ENCODE assay signal across 8 mouse cellular contexts in genomic region chr7:79612783-79613182, GRCm38 (mm10). TPM values are rescaled to one million over a fixed set of nuclear protein-coding genes. Genes with fewer than 3 reads are reported as not detected.
DNase-seq lines count a peak whose midpoint lies in the region; ATAC-seq and TF ChIP-seq lines count a peak whose summit lies in the region.

No protein-coding gene starts in this region.

- WGBS in heart, adult 2 months: 11% methylated on average over 6 of the region's 6 CpGs
- 14% methylated on average over 6 of the region's 6 CpGs for WGBS in heart, embryonic 10.5 days
- 9% methylated on average over 6 of the region's 6 CpGs for WGBS in kidney, embryonic 16.5 days
- 8% methylated on average over 6 of the region's 6 CpGs for WGBS in lung, postnatal 0 days
- WGBS in small intestine, adult 2 months: 9% methylated on average over 6 of the region's 6 CpGs

- peak; percentile 58; the same call in 1 of the 2 replicates for ATAC-seq in kidney, embryonic 16.5 days (ENCODE audit: low FRiP score, low TSS enrichment)
- peak; percentile 49; the same call in 1 of the 2 replicates for ATAC-seq in lung, postnatal 0 days

- no peaks in the 10 kb centered on the region for H3K79me2 ChIP-seq in heart, adult 2 months (replicated peaks; ENCODE audit: control insufficient read depth, insufficient read depth, low read length)

- no peaks in the 10 kb centered on the region for H3K4me1 ChIP-seq in heart, adult 2 months (ENCODE audit: control insufficient read depth, insufficient read depth, low read length)
- H3K4me1 ChIP-seq in heart, embryonic 10.5 days: peaks cover 7% of the 10 kb centered on the region
- no peaks in the 10 kb centered on the region for H3K4me1 ChIP-seq in embryonic fibroblast, embryonic 13.5 days (ENCODE audit: control insufficient read depth, insufficient read depth, low read length)
- peaks cover under 1% of the 10 kb centered on the region for H3K4me1 ChIP-seq in kidney, embryonic 16.5 days (ENCODE audit: insufficient read depth, low read length)
- H3K4me1 ChIP-seq in lung, postnatal 0 days (ENCODE audit: insufficient read depth, low read depth, low read length): 0 out of 2 replicates have a peak, but pooled peaks cover under 1% of the 10 kb centered on the region
- H3K4me1 ChIP-seq in small intestine, adult 2 months (ENCODE audit: control insufficient read depth, insufficient read depth, insufficient read length, low read length): no peaks in the 10 kb centered on the region

- TF ChIP-seq CTCF in heart, adult 2 months (IDR thresholded peaks at IDR 0.05): peak; percentile 73
- TF ChIP-seq CTCF in embryonic fibroblast, embryonic 13.5 days (IDR thresholded peaks at IDR 0.05; ENCODE audit: borderline replicate concordance, insufficient read depth, low read length): peak; percentile 7; the same call in 1 of the 2 replicates
- TF ChIP-seq CTCF in lung, postnatal 0 days (IDR thresholded peaks at IDR 0.05): peak; percentile 81
- peak; percentile 64; the same call in 1 of the 2 replicates for TF ChIP-seq CTCF in small intestine, adult 2 months (IDR thresholded peaks at IDR 0.05; ENCODE audit: extremely low read depth, insufficient read length, insufficient replicate concordance, low read depth, low read length)

- no peak overlapping the region for H3K4me3 ChIP-seq in heart, adult 2 months
- no peak overlapping the region for H3K4me3 ChIP-seq in heart, embryonic 10.5 days
- no peak overlapping the region for H3K4me3 ChIP-seq in embryonic fibroblast, embryonic 13.5 days (ENCODE audit: insufficient read depth, low read length)
- no peak overlapping the region for H3K4me3 ChIP-seq in kidney, embryonic 16.5 days (ENCODE audit: low read length)
- no peak overlapping the region for H3K4me3 ChIP-seq in lung, postnatal 0 days (ENCODE audit: low read depth, low read length)
- H3K4me3 ChIP-seq in small intestine, adult 2 months (ENCODE audit: low read depth, low read length): no peak overlapping the region

- no peak for TF ChIP-seq POLR2A in heart, adult 2 months (IDR thresholded peaks at IDR 0.05; ENCODE audit: insufficient read depth, low read depth, low read length)
- no peak for TF ChIP-seq POLR2A in embryonic fibroblast, embryonic 13.5 days (IDR thresholded peaks at IDR 0.05; ENCODE audit: low read depth, low read length)
- no peak for TF ChIP-seq POLR2A in small intestine, adult 2 months (IDR thresholded peaks at IDR 0.05; ENCODE audit: low read depth, low read length)

- H3K27me3 ChIP-seq in heart, adult 2 months (ENCODE audit: control insufficient read depth, insufficient read depth, low read length): peaks cover 3% of the 10 kb centered on the region
- H3K27me3 ChIP-seq in heart, embryonic 10.5 days (ENCODE audit: insufficient read depth, poor library complexity, severe bottlenecking): peaks cover 100% of the 10 kb centered on the region
- H3K27me3 ChIP-seq in kidney, embryonic 16.5 days (ENCODE audit: insufficient read depth, low read length): peaks cover 30% of the 10 kb centered on the region
- peaks cover 13% of the 10 kb centered on the region for H3K27me3 ChIP-seq in lung, postnatal 0 days (replicated peaks; ENCODE audit: insufficient read depth, low read length)
- peaks cover 7% of the 10 kb centered on the region for H3K27me3 ChIP-seq in small intestine, adult 2 months (ENCODE audit: control insufficient read depth, insufficient read depth, low read length)

- intact Hi-C loops in heart, adult 2 months (cut with DNase I): loop anchor here (1.0 kb wide), 1 partner anchor 116 kb away; no protein-coding TSS in a partner anchor

- no peaks in the 10 kb centered on the region for H3K36me3 ChIP-seq in heart, adult 2 months (ENCODE audit: control insufficient read depth, insufficient read depth, low read length)
- no peaks in the 10 kb centered on the region for H3K36me3 ChIP-seq in heart, embryonic 10.5 days
- H3K36me3 ChIP-seq in kidney, embryonic 16.5 days (ENCODE audit: insufficient read depth, low read length): no peaks in the 10 kb centered on the region
- H3K36me3 ChIP-seq in lung, postnatal 0 days (ENCODE audit: insufficient read depth, low read length): no peaks in the 10 kb centered on the region
- H3K36me3 ChIP-seq in small intestine, adult 2 months (ENCODE audit: control insufficient read depth, insufficient read depth, low read length): no peaks in the 10 kb centered on the region

- no peak for TF ChIP-seq EP300 in heart, adult 2 months (IDR thresholded peaks at IDR 0.05; ENCODE audit: insufficient read depth, low read depth, low read length)
- TF ChIP-seq EP300 in lung, postnatal 0 days (IDR thresholded peaks at IDR 0.05): no peak

- DNase-seq in heart, adult 2 months: peak; percentile 13 to 35
- DNase-seq in heart, embryonic 10.5 days (ENCODE audit: low spot score): no peak
- peak; percentile 34 for DNase-seq in CD4-positive helper T cell, adult 2 months (ENCODE audit: low read depth, low spot score)
- DNase-seq in adrenal gland, postnatal 10 days: peak; percentile 76
- peak; percentile 76 for DNase-seq in lung, postnatal 0 days (ENCODE audit: low spot score)

- no peak overlapping the region; the same call in 1 of the 2 replicates for H3K4me2 ChIP-seq in kidney, embryonic 16.5 days (replicated peaks; ENCODE audit: low read depth, low read length)
- H3K4me2 ChIP-seq in lung, postnatal 0 days (replicated peaks; ENCODE audit: low read depth, low read length): no peak overlapping the region

- H3K27ac ChIP-seq in heart, adult 2 months: no peak overlapping the region
- no peak overlapping the region for H3K27ac ChIP-seq in heart, embryonic 10.5 days
- H3K27ac ChIP-seq in embryonic fibroblast, embryonic 13.5 days (ENCODE audit: insufficient read depth, low read length): no peak overlapping the region
- no peak overlapping the region for H3K27ac ChIP-seq in kidney, embryonic 16.5 days (ENCODE audit: low read length)
- H3K27ac ChIP-seq in lung, postnatal 0 days (ENCODE audit: low read length): no peak overlapping the region
- H3K27ac ChIP-seq in small intestine, adult 2 months (ENCODE audit: insufficient read depth, low read depth, low read length): no peak overlapping the region

- H3K9me3 ChIP-seq in heart, embryonic 10.5 days: no peaks in the 10 kb centered on the region
- no peaks in the 10 kb centered on the region for H3K9me3 ChIP-seq in kidney, embryonic 16.5 days (ENCODE audit: low read length)
- H3K9me3 ChIP-seq in lung, postnatal 0 days (ENCODE audit: low read length): no peaks in the 10 kb centered on the region

- H3K9ac ChIP-seq in heart, adult 2 months (ENCODE audit: low read depth, low read length): no peak overlapping the region
- H3K9ac ChIP-seq in kidney, embryonic 16.5 days (replicated peaks; ENCODE audit: low read length): no peak overlapping the region
- H3K9ac ChIP-seq in lung, postnatal 0 days (replicated peaks; ENCODE audit: low read depth): no peak overlapping the region

RNA-seq across cellular contexts. Expression of gene Rhcg, which starts 4.7 kb away (rescaled TPM):
- not detected for total RNA-seq in heart, adult 2 months (2021)
- polyA plus RNA-seq in heart, adult 2 months (2012; rRNA removed): not detected in 2 replicates
- polyA plus RNA-seq in heart, embryonic 10.5 days (2016; fragmentation: Nextera tagmentation; extraction: Ambion mirVana): not detected in 2 replicates
- total RNA-seq in adrenal gland, postnatal 10 days (2021): under 1 TPM; 0.66 to 0.91 TPM
- polyA plus RNA-seq in embryonic fibroblast, embryonic 13.5 days (2011; ENCODE audit: insufficient read length, low read depth, missing spikeins): not detected in 2 replicates
- 54.3 and 68.2 TPM in 2 replicates for polyA plus RNA-seq in kidney, embryonic 16.5 days (2015; fragmentation: Nextera tagmentation; extraction: Ambion mirVana)
- polyA plus RNA-seq in lung, postnatal 0 days (2015; fragmentation: Nextera tagmentation; extraction: Ambion mirVana): 0.05 TPM in 1 of 2 replicates, not detected in the other
- not detected in 2 replicates for polyA plus RNA-seq in small intestine, adult 2 months (2012; rRNA removed)

RNA-seq across cellular contexts. Expression of gene Ticrr, which starts 47.2 kb away (rescaled TPM):
- total RNA-seq in heart, adult 2 months (2021): under 1 TPM; 0.03 to 0.09 TPM
- 0.20 TPM in 1 of 2 replicates, not detected in the other for polyA plus RNA-seq in heart, adult 2 months (2012; rRNA removed)
- 9.2 and 15.5 TPM in 2 replicates for polyA plus RNA-seq in heart, embryonic 10.5 days (2016; fragmentation: Nextera tagmentation; extraction: Ambion mirVana)
- 1 to 10 TPM; 2.3 to 3.7 TPM for total RNA-seq in adrenal gland, postnatal 10 days (2021)
- 5.5 and 7.3 TPM in 2 replicates for polyA plus RNA-seq in embryonic fibroblast, embryonic 13.5 days (2011; ENCODE audit: insufficient read length, low read depth, missing spikeins)
- 8.8 and 9.7 TPM in 2 replicates for polyA plus RNA-seq in kidney, embryonic 16.5 days (2015; fragmentation: Nextera tagmentation; extraction: Ambion mirVana)
- polyA plus RNA-seq in lung, postnatal 0 days (2015; fragmentation: Nextera tagmentation; extraction: Ambion mirVana): 0.35 and 0.37 TPM in 2 replicates
- 0.85 and 1.1 TPM in 2 replicates for polyA plus RNA-seq in small intestine, adult 2 months (2012; rRNA removed)

Comparison
In these comparisons a context has a peak if more than half of its experiments do, and no peak if none do; other contexts are left out.
1. CTCF ChIP-seq: peak in every context shown above with its lines; median percentile 81 in lung, postnatal 0 days; 73 in heart, adult 2 months; 64 in small intestine, adult 2 months; 7 in embryonic fibroblast, embryonic 13.5 days.
2. RNA of gene Rhcg, which starts 4.7 kb away (polyA plus RNA-seq): 54.3 to 68.2 TPM in kidney, embryonic 16.5 days; not detected in heart, embryonic 10.5 days, 0.05 TPM in lung, postnatal 0 days, not detected in heart, adult 2 months, not detected in embryonic fibroblast, embryonic 13.5 days and not detected in small intestine, adult 2 months; every median in the first group is over 10 times any median in the second.